Mouse (Mus musculus) lung, postnatal 0 days (tissue): ENCODE measurements around the gene Zfpl1. TPM values are rescaled to one million over a fixed set of nuclear protein-coding genes. Genes with fewer than 3 reads are reported as not detected.

Experiments
- ATAC-seq: fragments of 200-750 bp; cut with Nextera tagmentation; 2 replicates; pipeline ENCODE4 v1.8.0; 2017; ENCODE audit warnings: moderate library complexity
- DNase-seq: peaks from one replicate; pipeline ENCODE4 v3.0.0-alpha.2; 2016; ENCODE audit warnings: low spot score
- H3K27ac ChIP-seq: fragments of 300-500 bp; sonication (generic); 2 replicates; pipeline ENCODE4 v1.5.1; 2014; ENCODE audit warnings: antibody characterized with exemption, mild to moderate bottlenecking, low read length, mixed read lengths
- H3K27me3 ChIP-seq: fragments of 300-500 bp; sonication (generic); replicated peaks from 2 replicates; pipeline ENCODE4 v1.6.1; 2014; ENCODE audit warnings: low read length, mixed read lengths; ENCODE audit not compliant: insufficient read depth
- H3K36me3 ChIP-seq: fragments of 300-500 bp; sonication (generic); 2 replicates; pipeline ENCODE4 v1.6.1; 2014; ENCODE audit warnings: low read length, mixed read lengths; ENCODE audit not compliant: insufficient read depth
- H3K4me1 ChIP-seq: fragments of 300-500 bp; sonication (generic); 2 replicates; pipeline ENCODE4 v1.6.1; 2014; ENCODE audit warnings: antibody characterized with exemption, low read depth, low read length, mixed read lengths; ENCODE audit not compliant: insufficient read depth
- H3K4me2 ChIP-seq: fragments of 300-500 bp; sonication (generic); replicated peaks from 2 replicates; pipeline ENCODE4 v1.6.1; 2014; ENCODE audit warnings: low read depth, mild to moderate bottlenecking, low read length, moderate library complexity, mixed read lengths
- H3K4me3 ChIP-seq: fragments of 300-500 bp; sonication (generic); 2 replicates; pipeline ENCODE4 v1.5.1; 2014; ENCODE audit warnings: low read depth, low read length
- H3K9ac ChIP-seq: fragments of 300-500 bp; sonication (generic); replicated peaks from 2 replicates; pipeline ENCODE4 v1.6.1; 2014; ENCODE audit warnings: low read depth, mild to moderate bottlenecking
- H3K9me3 ChIP-seq: fragments of 300-500 bp; sonication (generic); 2 replicates; pipeline ENCODE4 v1.6.1; 2016; ENCODE audit warnings: low read length, mixed read lengths
- CTCF ChIP-seq: IDR thresholded peaks from 2 replicates; pipeline ENCODE4 v1.5.1; 2016; ENCODE audit warnings: antibody characterized with exemption, mild to moderate bottlenecking
- EP300 ChIP-seq: IDR thresholded peaks from 2 replicates; pipeline ENCODE4 v1.6.1; 2016; ENCODE audit warnings: antibody characterized with exemption, mild to moderate bottlenecking, control low read depth
- WGBS: fragments of 180-500 bp; shearing (Covaris S2); extraction: QIAGEN DNeasy Blood & Tissue Kit; methylation state at CpG from one replicate; pipeline ENCODE4 v1.1.7; 2014; 5-methylcytosine and 5-hydroxymethylcytosine counted together
- polyA plus RNA-seq: library from polyadenylated mRNA; unstranded; fragments of >200 nt; fragmentation: Nextera tagmentation; extraction: Ambion mirVana; gene quantifications from 2 replicates; pipeline ENCODE4 v1.2.1, GENCODE M21; 2015

Zfpl1 gene
- polyA plus RNA-seq, 1 experiment from 2014 or later, result 57.8 TPM

DNA sequence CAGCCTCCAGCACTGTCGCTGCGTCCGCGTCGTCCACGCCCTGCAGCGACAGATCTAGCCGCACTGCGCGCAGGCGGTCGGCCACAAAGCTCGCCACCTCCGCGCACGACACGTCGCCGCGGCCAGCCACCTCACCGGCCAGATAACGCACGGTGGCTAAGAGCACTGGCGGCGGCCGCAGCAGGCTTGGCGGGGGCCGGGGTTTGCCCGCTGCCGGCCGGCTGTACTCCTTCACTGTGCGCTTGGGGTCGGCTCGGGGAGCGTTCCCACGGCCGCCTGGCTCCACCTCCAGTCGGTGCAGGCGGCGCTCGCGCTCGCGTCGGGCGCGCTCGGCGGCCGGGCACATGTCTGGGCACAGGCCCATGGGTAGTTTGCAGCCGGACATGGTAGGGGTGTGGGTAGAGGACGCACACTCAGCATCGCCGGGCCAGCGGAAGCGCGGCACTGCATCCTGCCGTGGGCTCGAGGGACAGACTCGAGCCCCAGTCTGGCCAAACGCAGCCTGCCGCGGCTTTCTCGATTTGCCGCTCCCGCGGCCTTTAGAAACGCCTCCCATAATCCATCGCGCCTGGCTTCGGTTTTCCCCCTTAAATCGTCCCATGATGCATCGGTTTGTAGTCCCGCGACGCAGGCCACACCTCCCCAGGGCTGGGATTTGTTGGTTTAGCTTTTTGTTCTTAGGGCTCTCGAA, 33.4 kb upstream of the Zfpl1 start, which contains the start of gene Sac3d1:
Gene Sac3d1 (minus strand): TSS at position 665 of the 691 bp plus-strand sequence.
- Histone ChIP-seq H3K4me2 (peak within 1 kb of the TSS; percentile 98), H3K9me3 (no peaks in the 10 kb centered on the region), H3K36me3 (no peaks in the 10 kb centered on the region), H3K4me3 (peak within 1 kb of the TSS; percentile 75), H3K27me3 (no peaks in the 10 kb centered on the region), H3K9ac (peak within 1 kb of the TSS; percentile 58), H3K27ac (peak within 1 kb of the TSS; percentile 92), H3K4me1 (no peaks in the 10 kb centered on the region)
- WGBS, result under 1% methylated on average over 69 of the region's 77 CpGs
- DNase-seq (peak; percentile 96), ATAC-seq (peak; percentile 92)
- TF ChIP-seq CTCF, result peak; percentile 27
- TF ChIP-seq EP300, result peak; percentile 51; the same call in 1 of the 2 replicates

DNA sequence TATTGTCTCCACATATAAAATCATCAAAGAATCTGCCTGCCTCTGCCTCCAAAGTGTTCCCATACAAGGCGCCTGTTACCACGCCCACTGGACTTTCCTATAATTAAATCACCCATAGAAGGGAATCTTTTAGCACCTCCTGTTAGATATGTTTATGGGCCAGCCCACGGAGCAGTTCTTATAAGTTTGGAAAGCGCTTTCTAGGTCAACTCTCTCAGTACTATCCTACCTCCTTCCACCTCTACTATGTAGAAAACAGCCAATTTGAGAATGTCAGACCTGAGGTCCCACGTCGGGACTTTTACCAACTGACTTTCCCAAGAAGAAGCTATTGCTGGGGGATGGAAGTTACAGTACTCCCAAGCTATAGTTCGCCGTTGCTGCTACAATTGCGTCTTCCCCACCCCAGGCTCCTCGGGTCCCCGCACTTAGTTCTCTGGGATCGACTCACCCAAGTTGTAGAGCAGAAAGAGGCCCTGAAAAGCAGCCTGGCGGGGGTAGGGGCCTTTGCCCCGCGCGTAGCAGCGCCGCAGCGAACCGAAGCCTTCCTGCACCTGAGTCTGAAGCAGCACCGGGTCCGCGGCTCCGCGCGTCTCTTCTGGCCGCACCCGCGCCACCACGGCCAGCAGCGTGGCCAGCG, 32.7 kb upstream of the Zfpl1 start:
- TF ChIP-seq EP300 (no peak), CTCF (no peak)
- no peaks in the 10 kb centered on the region for H3K4me1 ChIP-seq
- peak overlapping the region; percentile 92 for H3K27ac ChIP-seq
- 4% methylated on average over 32 of the region's 32 CpGs for WGBS
- H3K4me3 ChIP-seq, result peak overlapping the region; percentile 75
- no peaks in the 10 kb centered on the region for H3K27me3 ChIP-seq
- DNase-seq (no peak), ATAC-seq (no peak)
- peak overlapping the region; percentile 58 for H3K9ac ChIP-seq
- no peaks in the 10 kb centered on the region for H3K36me3 ChIP-seq
- H3K9me3 ChIP-seq, result no peaks in the 10 kb centered on the region
- H3K4me2 ChIP-seq, result peak overlapping the region; percentile 98

DNA sequence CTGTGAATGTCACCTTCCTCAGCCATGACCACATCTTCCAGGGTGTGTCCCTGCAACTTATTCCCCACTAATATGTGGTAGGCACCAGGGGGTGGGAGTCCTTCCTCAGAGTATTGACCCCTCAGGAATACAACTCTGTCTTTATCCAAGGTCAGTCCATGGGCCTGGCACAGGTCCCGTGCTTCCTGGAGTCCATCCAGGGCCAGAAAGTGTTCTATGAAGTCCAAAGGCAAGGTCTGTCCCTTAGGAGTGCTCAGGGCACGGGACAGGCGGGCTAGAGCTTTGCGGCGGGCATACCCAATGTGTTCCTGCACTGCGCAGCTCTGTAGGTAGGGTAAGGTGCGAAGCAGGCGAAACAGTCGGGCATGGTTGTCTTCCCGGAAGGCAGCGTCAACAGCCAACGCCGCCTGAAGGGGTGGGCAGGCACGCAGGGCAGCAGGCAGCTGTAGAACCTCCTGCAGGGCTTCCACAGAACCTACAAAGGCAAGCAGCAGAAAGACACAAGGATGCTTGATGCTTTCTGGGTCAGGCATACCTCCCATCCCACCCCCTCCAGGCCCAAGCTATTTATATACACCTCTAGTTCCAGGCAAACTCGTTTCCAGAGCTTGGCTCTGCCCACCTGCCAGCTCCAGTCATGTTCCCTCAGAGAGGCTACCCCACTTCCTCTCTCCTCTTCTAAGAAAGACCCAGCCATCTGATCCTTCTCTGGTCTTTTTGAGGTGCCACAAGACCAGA, 31.5 kb upstream of the Zfpl1 start:
- no peak overlapping the region for H3K27ac ChIP-seq
- 84% methylated on average over 15 of the region's 15 CpGs for WGBS
- H3K27me3 ChIP-seq, result no peaks in the 10 kb centered on the region
- DNase-seq (no peak), ATAC-seq (no peak)
- H3K9ac ChIP-seq, result no peak overlapping the region
- H3K9me3 ChIP-seq, result no peaks in the 10 kb centered on the region
- no peaks in the 10 kb centered on the region for H3K4me1 ChIP-seq
- H3K36me3 ChIP-seq, result no peaks in the 10 kb centered on the region
- no peak overlapping the region for H3K4me2 ChIP-seq
- no peak overlapping the region for H3K4me3 ChIP-seq
- TF ChIP-seq EP300, result no peak
- TF ChIP-seq CTCF, result no peak

DNA sequence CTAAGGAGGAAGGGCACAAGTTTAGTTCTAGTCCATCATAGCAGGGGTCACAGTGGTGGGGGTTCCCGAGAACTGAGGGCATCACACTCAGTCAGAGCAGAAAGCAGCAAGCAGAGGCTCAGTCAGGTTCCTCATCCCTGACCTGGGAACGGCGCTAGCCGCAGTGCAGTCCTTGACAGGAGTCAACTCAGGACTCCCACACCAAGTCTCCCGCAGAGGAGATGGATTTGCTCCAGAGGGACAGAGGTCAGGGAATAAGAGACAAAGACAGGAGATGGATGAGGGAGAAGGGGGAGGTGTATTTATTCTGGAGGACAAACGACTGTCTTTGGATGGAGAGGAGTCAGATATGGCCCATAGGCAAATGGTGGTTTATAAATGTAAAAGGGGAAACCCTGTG, 28.4 kb upstream of the Zfpl1 start:
- no peaks in the 10 kb centered on the region for H3K36me3 ChIP-seq
- H3K4me3 ChIP-seq, result no peak overlapping the region
- no peak overlapping the region for H3K9ac ChIP-seq
- no peak overlapping the region for H3K4me2 ChIP-seq
- no peak for DNase-seq
- no peak overlapping the region for H3K27ac ChIP-seq
- no peak for TF ChIP-seq CTCF
- no peak for TF ChIP-seq EP300
- no peaks in the 10 kb centered on the region for H3K4me1 ChIP-seq
- no peak for ATAC-seq
- 30% methylated on average over 6 of the region's 6 CpGs for WGBS
- no peaks in the 10 kb centered on the region for H3K27me3 ChIP-seq
- H3K9me3 ChIP-seq, result no peaks in the 10 kb centered on the region

DNA sequence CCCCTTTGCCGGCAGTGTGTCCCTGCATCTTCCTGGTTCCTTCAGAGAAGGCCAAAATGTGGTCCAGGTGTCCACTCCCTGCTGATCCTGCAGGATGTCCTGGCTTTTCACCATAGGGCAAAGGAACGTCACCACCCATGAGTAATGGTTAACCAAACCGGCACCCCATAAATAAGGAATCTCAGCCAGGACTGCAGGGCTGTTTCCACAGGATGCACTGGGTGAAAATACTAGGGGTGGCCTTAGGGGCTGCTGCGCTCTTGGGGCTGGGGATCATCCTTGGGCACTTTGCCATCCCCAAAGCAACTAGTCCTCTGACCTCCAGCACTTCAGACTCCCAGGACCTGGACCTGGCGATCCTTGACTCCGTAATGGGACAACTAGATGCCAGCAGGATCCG, 20.8 kb upstream of the Zfpl1 start, which contains the start of gene Naaladl1:
Gene Naaladl1 (plus strand): TSS at position 197 of the 400 bp plus-strand sequence.
- H3K4me1 ChIP-seq, result no peaks in the 10 kb centered on the region
- H3K4me2 ChIP-seq, result no peak within 1 kb of the TSS
- no peaks in the 10 kb centered on the region for H3K36me3 ChIP-seq
- TF ChIP-seq CTCF (no peak), EP300 (no peak)
- DNase-seq (no peak), ATAC-seq (no peak)
- no peak within 1 kb of the TSS for H3K4me3 ChIP-seq
- H3K27me3 ChIP-seq, result no peaks in the 10 kb centered on the region
- no peak within 1 kb of the TSS for H3K9ac ChIP-seq
- no peaks in the 10 kb centered on the region for H3K9me3 ChIP-seq
- 78% methylated on average over 7 of the region's 7 CpGs for WGBS
- H3K27ac ChIP-seq, result no peak within 1 kb of the TSS

DNA sequence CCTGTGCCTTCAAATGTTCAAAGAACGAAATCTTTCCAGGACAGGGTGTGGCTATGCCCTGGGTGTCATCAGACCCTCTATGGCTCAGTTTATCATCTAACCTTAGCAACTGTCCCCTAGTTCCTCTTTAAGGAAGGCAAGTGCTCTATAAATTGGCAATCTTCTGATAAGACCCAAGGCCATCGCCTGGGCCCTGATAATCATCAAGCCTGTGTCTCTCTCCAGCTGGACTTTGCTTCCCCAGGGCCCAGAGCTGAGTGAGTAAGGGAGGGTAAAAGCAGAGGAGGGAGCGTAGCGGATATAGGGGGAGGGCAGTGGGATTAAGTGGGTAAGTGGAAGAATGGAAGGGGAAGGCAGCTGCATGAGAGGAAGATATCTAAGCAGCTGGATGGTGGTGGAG, 19.7 kb upstream of the Zfpl1 start:
- ATAC-seq (no peak), DNase-seq (no peak)
- no peaks in the 10 kb centered on the region for H3K27me3 ChIP-seq
- 76% methylated on average over 4 of the region's 4 CpGs for WGBS
- TF ChIP-seq CTCF, result no peak
- no peak for TF ChIP-seq EP300
- no peaks in the 10 kb centered on the region for H3K9me3 ChIP-seq
- H3K4me3 ChIP-seq, result no peak overlapping the region
- H3K36me3 ChIP-seq, result no peaks in the 10 kb centered on the region
- no peak overlapping the region for H3K9ac ChIP-seq
- H3K4me2 ChIP-seq, result no peak overlapping the region
- no peak overlapping the region for H3K27ac ChIP-seq
- no peaks in the 10 kb centered on the region for H3K4me1 ChIP-seq
